In genomic region chr2:62643405-62644305, GRCm38 (mm10) we compare ENCODE assay signal across 8 mouse cellular contexts. TPM values are rescaled to one million over a fixed set of nuclear protein-coding genes. Genes with fewer than 3 reads are reported as not detected.
DNase-seq lines count a peak whose midpoint lies in the region; ATAC-seq and TF ChIP-seq lines count a peak whose summit lies in the region.

No protein-coding gene starts in this region.

- TF ChIP-seq EP300 in liver, postnatal 0 days (IDR thresholded peaks at IDR 0.05; ENCODE audit: low read depth): no peak

- 0 out of 2 replicates have a peak, but pooled peaks cover 8% of the 10 kb centered on the region for H3K4me1 ChIP-seq in embryonic facial prominence, embryonic 15.5 days
- peaks cover 7% of the 10 kb centered on the region; the same call in 1 of the 2 replicates for H3K4me1 ChIP-seq in hindbrain, postnatal 0 days (ENCODE audit: insufficient read depth, low read length)
- H3K4me1 ChIP-seq in liver, postnatal 0 days (ENCODE audit: insufficient read depth): peaks cover 19% of the 10 kb centered on the region
- peaks cover 21% of the 10 kb centered on the region for H3K4me1 ChIP-seq in neural tube, embryonic 13.5 days (replicated peaks)

- no peak overlapping the region for H3K27ac ChIP-seq in embryonic facial prominence, embryonic 15.5 days (replicated peaks)
- H3K27ac ChIP-seq in hindbrain, postnatal 0 days: no peak overlapping the region
- H3K27ac ChIP-seq in liver, postnatal 0 days (ENCODE audit: low read depth): 0 out of 2 replicates have a peak overlapping the region, but pooled peaks have one; percentile 18
- no peak overlapping the region; the same call in 1 of the 2 replicates for H3K27ac ChIP-seq in neural tube, embryonic 13.5 days (replicated peaks)

- peak overlapping the region; percentile 10; the same call in 1 of the 2 replicates for H3K4me2 ChIP-seq in embryonic facial prominence, embryonic 15.5 days (replicated peaks)
- H3K4me2 ChIP-seq in hindbrain, postnatal 0 days (ENCODE audit: low read depth, low read length): peak overlapping the region; percentile 51
- H3K4me2 ChIP-seq in liver, postnatal 0 days (ENCODE audit: low read depth, low read length): peak overlapping the region; percentile 76
- peak overlapping the region; percentile 29 for H3K4me2 ChIP-seq in neural tube, embryonic 13.5 days

- WGBS in embryonic facial prominence, embryonic 15.5 days: 49% methylated on average over 21 of the region's 21 CpGs
- WGBS in hindbrain, postnatal 0 days: 34% methylated on average over 21 of the region's 21 CpGs
- WGBS in liver, postnatal 0 days (ENCODE audit: insufficient replicate concordance): 57% methylated on average over 21 of the region's 21 CpGs
- WGBS in neural tube, embryonic 13.5 days: 43% methylated on average over 21 of the region's 21 CpGs

- ATAC-seq in embryonic facial prominence, embryonic 15.5 days (ENCODE audit: insufficient number of reproducible peaks, low FRiP score, low TSS enrichment, low read depth): no peak
- ATAC-seq in hindbrain, postnatal 0 days: 0 out of 2 replicates have a peak, but pooled peaks have one; percentile 13
- ATAC-seq in liver, postnatal 0 days: no peak
- ATAC-seq in neural tube, embryonic 13.5 days (ENCODE audit: low read depth): no peak

- no peak overlapping the region for H3K9ac ChIP-seq in embryonic facial prominence, embryonic 15.5 days
- H3K9ac ChIP-seq in hindbrain, postnatal 0 days (replicated peaks; ENCODE audit: low read length): no peak overlapping the region
- H3K9ac ChIP-seq in liver, postnatal 0 days (replicated peaks): peak overlapping the region; percentile 68
- no peak overlapping the region for H3K9ac ChIP-seq in neural tube, embryonic 13.5 days

- intact Hi-C loops in heart, postnatal 25 days (cut with DNase I): no loop called here

- DNase-seq in heart, adult 18-20 months: peak; percentile 65 to 78
- DNase-seq in heart, postnatal 25 days (ENCODE audit: low spot score): no peak
- peak; percentile 4 for DNase-seq in NIH3T3 (ENCODE audit: low read depth)
- peak; percentile 70 for DNase-seq in hindbrain, postnatal 0 days (ENCODE audit: low spot score)
- peak; percentile 73 for DNase-seq in liver, postnatal 0 days
- no peak for DNase-seq in yolk sac, embryonic 10.5 days (ENCODE audit: low spot score)

- peak; percentile 85 for TF ChIP-seq CTCF in hindbrain, postnatal 0 days (IDR thresholded peaks at IDR 0.05; ENCODE audit: low read depth)
- peak; percentile 95 for TF ChIP-seq CTCF in liver, postnatal 0 days (IDR thresholded peaks at IDR 0.05; ENCODE audit: low read depth)

- no peak overlapping the region for H3K4me3 ChIP-seq in embryonic facial prominence, embryonic 15.5 days (replicated peaks)
- H3K4me3 ChIP-seq in hindbrain, postnatal 0 days (ENCODE audit: low read length): peak overlapping the region; percentile 11
- H3K4me3 ChIP-seq in liver, postnatal 0 days (ENCODE audit: low read depth, low read length): peak overlapping the region; percentile 68
- H3K4me3 ChIP-seq in neural tube, embryonic 13.5 days: no peak overlapping the region

- no peaks in the 10 kb centered on the region for H3K36me3 ChIP-seq in embryonic facial prominence, embryonic 15.5 days
- H3K36me3 ChIP-seq in hindbrain, postnatal 0 days (ENCODE audit: insufficient read depth, low read length): no peaks in the 10 kb centered on the region
- H3K36me3 ChIP-seq in liver, postnatal 0 days (replicated peaks; ENCODE audit: insufficient read depth, low read length): no peaks in the 10 kb centered on the region
- H3K36me3 ChIP-seq in neural tube, embryonic 13.5 days: no peaks in the 10 kb centered on the region

- H3K27me3 ChIP-seq in embryonic facial prominence, embryonic 15.5 days: no peaks in the 10 kb centered on the region
- no peaks in the 10 kb centered on the region for H3K27me3 ChIP-seq in hindbrain, postnatal 0 days (ENCODE audit: insufficient read depth, low read length)
- H3K27me3 ChIP-seq in liver, postnatal 0 days (ENCODE audit: insufficient read depth, low read length): no peaks in the 10 kb centered on the region
- H3K27me3 ChIP-seq in neural tube, embryonic 13.5 days: peaks cover 19% of the 10 kb centered on the region

- H3K9me3 ChIP-seq in embryonic facial prominence, embryonic 15.5 days (replicated peaks): no peaks in the 10 kb centered on the region
- H3K9me3 ChIP-seq in hindbrain, postnatal 0 days (ENCODE audit: low read length): no peaks in the 10 kb centered on the region
- no peaks in the 10 kb centered on the region for H3K9me3 ChIP-seq in liver, postnatal 0 days (ENCODE audit: low read length)
- H3K9me3 ChIP-seq in neural tube, embryonic 13.5 days: no peaks in the 10 kb centered on the region

RNA-seq across cellular contexts. Expression of gene Ifih1, which starts 2.4 kb away (rescaled TPM):
- total RNA-seq in heart, adult 18-20 months (2021): 1 to 10 TPM; 5.3 to 5.5 TPM
- 1 to 10 TPM; 4.9 to 6.7 TPM for total RNA-seq in heart, postnatal 25 days (2021)
- polyA plus RNA-seq in embryonic facial prominence, embryonic 15.5 days (2015; fragmentation: Nextera tagmentation; extraction: Ambion mirVana): 2.6 and 3.3 TPM in 2 replicates
- total RNA-seq in hindbrain, postnatal 0 days (2014; rRNA removed): 1.5 and 2.0 TPM in 2 replicates
- 2.1 and 3.5 TPM in 2 replicates for polyA plus RNA-seq in hindbrain, postnatal 0 days (2015; fragmentation: Nextera tagmentation; extraction: Ambion mirVana)
- polyA plus RNA-seq in liver, postnatal 0 days (2015; fragmentation: Nextera tagmentation; extraction: Ambion mirVana): 5.9 and 6.2 TPM in 2 replicates
- 0.74 and 0.77 TPM in 2 replicates for polyA plus RNA-seq in neural tube, embryonic 13.5 days (2015; fragmentation: Nextera tagmentation; extraction: Ambion mirVana)

RNA-seq across cellular contexts. Expression of gene Gca, which starts 20.4 kb away (rescaled TPM):
- total RNA-seq in heart, adult 18-20 months (2021): 10 to 100 TPM; 24.6 to 24.7 TPM
- 10 to 100 TPM; 33.7 to 37.3 TPM for total RNA-seq in heart, postnatal 25 days (2021)
- polyA plus RNA-seq in embryonic facial prominence, embryonic 15.5 days (2015; fragmentation: Nextera tagmentation; extraction: Ambion mirVana): 2.0 and 2.8 TPM in 2 replicates
- total RNA-seq in hindbrain, postnatal 0 days (2014; rRNA removed): 2.4 and 2.7 TPM in 2 replicates
- 4.1 and 4.3 TPM in 2 replicates for polyA plus RNA-seq in hindbrain, postnatal 0 days (2015; fragmentation: Nextera tagmentation; extraction: Ambion mirVana)
- polyA plus RNA-seq in liver, postnatal 0 days (2015; fragmentation: Nextera tagmentation; extraction: Ambion mirVana): 5.1 and 5.2 TPM in 2 replicates
- polyA plus RNA-seq in neural tube, embryonic 13.5 days (2015; fragmentation: Nextera tagmentation; extraction: Ambion mirVana): 2.1 and 2.2 TPM in 2 replicates

Comparison
In these comparisons a context has a peak if more than half of its experiments do, and no peak if none do; other contexts are left out.
1. DNase-seq: peak in heart, adult 18-20 months (2 of 2), NIH3T3 (single experiment), hindbrain, postnatal 0 days (single experiment) and liver, postnatal 0 days (single experiment); none in heart, postnatal 25 days (single experiment) and yolk sac, embryonic 10.5 days (single experiment).
2. H3K4me2 ChIP-seq: peak in every context shown above with its lines; median percentile 76 in liver, postnatal 0 days; 51 in hindbrain, postnatal 0 days; 29 in neural tube, embryonic 13.5 days; 10 in embryonic facial prominence, embryonic 15.5 days.
3. H3K4me3 ChIP-seq: peak in hindbrain, postnatal 0 days (single experiment) and liver, postnatal 0 days (single experiment); none in embryonic facial prominence, embryonic 15.5 days (single experiment) and neural tube, embryonic 13.5 days (single experiment).